Mouse (Mus musculus) urinary bladder, postnatal 4 days (tissue): Measurements from ENCODE around the gene Mettl26.

ENCODE experiments used
- DNase-seq, 2 experiments: peaks; one replicate each; pipeline ENCODE4 v3.0.0; 2021 to 2022; ENCODE audit warnings: low spot score in 2 of 2

Mettl26 gene

DNA sequence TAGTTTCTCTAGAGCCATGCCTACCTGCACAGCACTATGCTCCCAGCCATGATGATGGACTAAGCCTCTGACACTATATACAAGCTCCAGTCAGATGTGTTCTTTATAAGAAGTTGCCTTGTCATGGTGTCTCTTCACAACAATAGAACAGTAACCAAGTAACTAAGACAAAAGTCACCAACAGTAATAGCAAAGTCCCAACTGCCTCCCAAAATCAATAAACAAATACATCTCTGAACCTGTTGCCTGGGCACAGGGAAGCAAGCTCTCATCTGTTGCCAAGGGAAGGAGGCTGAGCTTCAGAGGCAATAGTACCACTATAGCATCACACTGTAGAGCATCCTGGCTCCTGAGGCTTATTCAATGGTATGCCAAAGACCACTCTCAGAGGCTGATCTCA is 11.9 kb downstream of the Mettl26 start:
- no peak for DNase-seq

- DNase-seq: no peak
Observed at GRCm38 (mm10) chr17:25887467-25887866, 12.6 kb downstream of the Mettl26 start.

DNA sequence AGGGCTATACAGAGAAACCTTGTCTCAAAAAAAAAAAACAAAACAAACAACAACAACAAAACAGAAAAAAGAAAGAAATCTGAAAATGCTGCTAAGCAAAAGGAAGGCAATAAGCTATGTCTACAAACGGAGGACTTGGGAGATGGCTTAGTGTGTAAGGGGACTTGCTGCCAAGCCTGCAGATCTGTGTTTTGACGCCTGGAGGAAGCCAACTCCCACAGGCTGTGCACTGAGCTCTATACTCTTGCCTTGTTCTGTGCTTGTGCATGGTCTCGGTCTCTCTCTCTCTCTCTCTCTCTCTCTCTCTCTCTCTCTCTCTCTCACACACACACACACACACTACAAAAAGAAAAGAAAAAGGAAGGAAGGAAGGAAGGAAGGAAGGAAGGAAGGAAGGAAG is 14.0 kb downstream of the Mettl26 start:
- DNase-seq: no peak

GRCm38 (mm10) chr17:25893975-25894617 is 19.2 kb downstream of the Mettl26 start:
- no peak for DNase-seq

- DNase-seq: no peak
Observed at GRCm38 (mm10) chr17:25895415-25895814, 20.5 kb downstream of the Mettl26 start.

DNA sequence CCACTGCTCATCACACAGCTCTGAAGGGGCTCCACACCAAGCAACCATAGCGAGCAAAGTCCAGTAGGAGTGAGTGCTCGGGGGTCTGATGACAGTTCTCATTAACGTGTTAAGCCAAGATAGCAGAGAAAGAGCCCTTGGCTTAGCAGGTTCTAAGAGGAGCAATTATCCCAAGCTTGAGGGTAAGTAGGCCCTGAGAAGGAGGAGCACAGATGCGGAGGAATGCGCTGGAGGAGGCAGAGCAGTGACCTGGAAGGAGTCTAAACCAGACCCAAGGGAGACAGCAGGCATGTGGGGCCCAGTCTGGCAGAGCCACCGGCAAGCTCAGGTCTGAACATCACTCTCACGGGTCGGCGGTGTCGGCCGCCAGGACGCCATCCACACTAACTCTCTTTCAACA is 21.0 kb downstream of the Mettl26 start:
- DNase-seq: no peak

GRCm38 (mm10) chr17:25900193-25900592 is 25.3 kb downstream of the Mettl26 start:
- no peak for DNase-seq

DNA sequence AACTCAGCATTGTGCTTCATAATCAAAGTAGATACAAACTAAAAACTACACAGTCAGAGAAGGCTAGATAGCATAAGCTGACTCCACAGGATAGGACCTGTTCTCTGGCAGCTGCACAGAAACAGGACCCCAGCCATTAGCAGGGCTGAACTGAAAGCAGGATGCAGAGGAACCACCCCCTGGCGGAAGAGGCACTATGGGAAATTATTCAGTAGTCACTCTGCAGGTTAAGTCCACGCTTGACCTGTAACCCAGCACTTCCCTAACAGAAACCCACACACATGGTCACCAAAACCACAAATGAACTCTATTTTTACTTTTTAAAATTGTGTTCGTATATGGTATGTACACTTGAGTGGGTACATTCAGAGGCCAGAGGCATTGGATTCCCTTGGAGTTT is 28.2 kb downstream of the Mettl26 start:
- no peak for DNase-seq

DNA sequence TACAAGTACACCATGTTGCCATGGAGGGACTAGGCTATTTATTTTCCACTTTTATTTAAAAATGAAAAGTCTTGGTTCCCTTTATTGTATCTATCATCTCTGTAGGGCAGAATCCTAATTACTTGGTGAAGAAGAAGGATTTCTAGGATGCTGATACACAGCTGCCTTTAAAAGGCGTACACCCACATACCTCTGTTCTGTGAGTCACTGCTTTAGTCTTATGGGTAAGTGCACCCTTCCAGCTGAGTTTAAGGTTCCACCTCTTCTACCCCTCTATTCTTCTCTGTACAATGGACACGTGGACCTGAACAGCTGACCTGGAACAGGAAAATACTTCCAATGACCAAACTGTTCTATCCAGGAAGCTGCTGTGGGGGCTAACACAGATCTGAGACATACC is 32.8 kb downstream of the Mettl26 start:
- DNase-seq: no peak

- DNase-seq: no peak
Observed at GRCm38 (mm10) chr17:25911816-25912215, 36.9 kb downstream of the Mettl26 start.

GRCm38 (mm10) chr17:25913186-25913876 is 38.5 kb downstream of the Mettl26 start:
- no peak for DNase-seq

DNA sequence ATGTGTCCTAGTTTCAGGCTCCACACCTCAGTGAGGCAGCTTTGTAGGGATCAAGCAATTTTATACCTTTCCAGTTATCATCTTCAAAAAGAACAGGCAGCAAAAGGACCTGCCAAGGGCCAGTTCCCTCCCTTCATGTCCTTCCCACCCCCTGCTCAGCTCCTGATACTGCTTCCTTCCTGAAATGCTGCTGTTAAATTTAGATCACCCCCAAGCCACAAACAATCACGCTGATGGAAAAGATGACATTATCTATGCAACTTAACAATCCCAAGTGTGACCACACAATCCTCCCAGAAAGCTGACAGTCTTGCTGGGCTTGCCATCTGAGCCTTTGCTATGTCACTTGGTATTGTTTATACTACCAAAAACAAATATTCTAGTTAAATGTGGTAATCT is 39.0 kb downstream of the Mettl26 start:
- no peak for DNase-seq

DNA sequence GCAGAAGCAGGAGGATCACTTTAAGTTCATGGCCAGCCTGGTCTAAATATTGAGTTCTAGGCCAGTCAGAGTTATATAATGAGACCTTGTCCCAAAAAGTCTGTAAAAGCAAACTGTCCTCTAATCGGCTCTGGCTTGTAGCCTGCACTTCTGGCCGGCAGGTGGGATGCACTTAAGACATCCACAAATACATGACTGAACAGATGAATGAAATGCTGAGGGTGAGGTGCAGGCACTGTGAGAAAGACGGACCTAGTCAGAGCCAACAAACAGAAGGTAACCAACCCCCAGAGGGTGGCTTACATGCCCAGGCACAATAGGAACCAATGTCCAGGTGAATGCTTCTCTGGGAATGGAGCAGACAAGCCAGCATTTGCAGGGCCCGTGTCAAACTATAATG is 39.4 kb downstream of the Mettl26 start:
- DNase-seq: no peak

DNA sequence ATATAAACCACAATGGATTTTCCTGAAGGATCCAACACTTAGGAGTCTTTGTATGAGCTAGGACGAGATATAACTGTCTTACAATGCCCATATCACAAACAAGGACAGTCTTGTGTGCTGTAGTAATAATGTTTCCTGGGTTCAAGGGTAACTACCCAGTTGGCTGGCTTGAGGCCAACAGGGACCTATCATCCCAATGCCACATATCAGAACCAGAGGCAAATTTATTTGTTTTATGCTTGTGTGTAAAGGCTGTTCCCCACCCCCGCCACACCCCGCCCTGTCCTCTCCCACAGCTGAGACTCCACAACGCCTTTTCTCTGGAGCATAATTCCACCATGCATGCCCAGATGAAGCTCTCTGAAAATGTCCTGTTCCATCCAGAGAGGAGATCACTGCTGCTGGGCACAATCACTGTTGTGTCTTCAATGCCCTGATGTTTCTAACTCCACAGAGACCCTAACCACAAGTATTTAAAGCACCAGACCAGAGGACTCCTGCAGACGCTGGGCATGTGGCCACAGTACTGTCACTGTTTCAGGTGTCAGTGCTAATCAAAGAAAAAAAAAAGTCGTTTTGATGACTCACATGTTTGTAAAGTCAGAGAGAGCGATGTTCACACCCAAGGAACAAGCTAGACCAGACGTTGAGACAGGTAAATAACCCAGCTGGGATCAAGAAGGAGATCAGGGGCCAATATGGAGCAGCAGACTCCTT is 42.2 kb downstream of the Mettl26 start:
- DNase-seq: no peak

GRCm38 (mm10) chr17:25918037-25918750 is 43.3 kb downstream of the Mettl26 start:
- no peak for DNase-seq

DNA sequence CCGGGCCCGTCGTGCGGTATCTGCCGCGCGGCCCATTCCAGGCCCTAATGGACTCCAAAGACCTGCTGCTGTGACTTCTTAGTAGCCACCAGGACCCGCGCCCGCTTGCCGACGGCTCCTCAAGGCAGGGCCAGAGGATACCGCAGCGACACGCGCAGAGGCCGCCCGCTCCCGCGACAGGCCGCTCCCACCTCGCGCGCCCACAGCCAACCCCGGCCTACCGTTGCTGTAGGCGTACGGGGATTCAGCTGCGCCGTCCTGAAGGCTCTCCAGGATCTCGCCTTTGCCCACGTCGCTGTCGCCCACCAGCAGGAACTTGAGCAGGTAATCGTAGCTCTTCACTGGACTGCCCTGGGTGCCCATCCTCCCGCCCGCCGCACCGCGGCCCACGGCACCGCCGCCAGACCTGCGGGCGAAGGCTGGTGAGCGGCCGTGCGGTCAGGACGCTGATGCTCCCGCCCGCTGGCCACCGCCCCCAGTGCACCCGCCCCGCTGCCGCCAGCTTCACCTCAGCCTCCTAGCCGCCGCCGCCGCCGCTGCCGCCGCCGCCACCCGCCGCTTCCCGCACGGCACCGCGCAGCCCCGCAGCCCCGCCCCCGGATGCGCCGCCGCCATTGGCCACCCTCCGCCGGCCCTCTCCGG is 44.4 kb downstream of the Mettl26 start, which contains the start of gene Rab40c:
Rab40c (minus strand) TSS at position 584 of the 642 bp plus-strand sequence.
- DNase-seq: peak in 1 of 2 experiments; percentile 65

GRCm38 (mm10) chr17:25919786-25920642 is 45.1 kb downstream of the Mettl26 start:
- DNase-seq: peak; percentile 100

GRCm38 (mm10) chr17:25922120-25922519 is 47.2 kb downstream of the Mettl26 start:
- no peak for DNase-seq

- no peak for DNase-seq
Observed at GRCm38 (mm10) chr17:25925348-25925747, 50.5 kb downstream of the Mettl26 start.
